Mouse (Mus musculus) mouse embryonic stem cell (cell line): ENCODE measurements at regions not wholly inside any gene's neighbourhood (a gene's known extent, or its start where the extent isn't known, plus 50 kb on each side); places are given as distances from the start of the nearest gene placed in this dataset.

Source experiments
- in situ Hi-C, 2 experiments: fragments of 300-500 bp; cut with MboI; formaldehyde crosslinking; loops; 1 replicate in 1 of 2; 3 replicates in 1 of 2; pipeline ENCODE4 v1.14.3; 2019 to 2020; ENCODE audit warnings: low sequenced_read_pairs in 2 of 2, low pct_unique_long_range_greater_than_20kb in 1 of 2, mixed read lengths in 1 of 2; ENCODE audit not compliant: unreplicated experiment in 1 of 2

GRCm38 (mm10) chr6:100176914-100177560 is 110.2 kb downstream of the Rybp start:
- in situ Hi-C loops, result no loop called here

GRCm38 (mm10) chr6:100170711-100171348 is 116.5 kb downstream of the Rybp start:
- in situ Hi-C loops, result no loop called here

GRCm38 (mm10) chr6:100167321-100167720 is 120.0 kb downstream of the Rybp start:
- in situ Hi-C loops, result no loop called here

- in situ Hi-C loops, result no loop called here
These were observed 121.5 kb downstream of the Rybp start for GRCm38 (mm10) chr6:100165746-100166145.

- in situ Hi-C loops, result no loop called here
These were observed 123.1 kb downstream of the Rybp start for GRCm38 (mm10) chr6:100164162-100164561.

GRCm38 (mm10) chr6:100163814-100164130 is 123.5 kb downstream of the Rybp start:
- in situ Hi-C loops, result no loop called here

GRCm38 (mm10) chr6:100162961-100163813 is 124.1 kb downstream of the Rybp start:
- in situ Hi-C loops, result no loop called here

- in situ Hi-C loops, result no loop called here
These were observed 126.6 kb downstream of the Rybp start for GRCm38 (mm10) chr6:100160670-100161069.

GRCm38 (mm10) chr6:100159817-100160216 is 127.5 kb downstream of the Rybp start:
- in situ Hi-C loops, result no loop called here

- in situ Hi-C loops, result no loop called here
These were observed 128.0 kb downstream of the Rybp start for GRCm38 (mm10) chr6:100159246-100159645.

GRCm38 (mm10) chr6:100157288-100157687 is 130.0 kb downstream of the Rybp start:
- in situ Hi-C loops, result no loop called here

GRCm38 (mm10) chr6:100156163-100156562 is 131.1 kb downstream of the Rybp start:
- in situ Hi-C loops, result no loop called here

GRCm38 (mm10) chr6:100155676-100156075 is 131.6 kb downstream of the Rybp start:
- in situ Hi-C loops, result no loop called here

GRCm38 (mm10) chr6:100151447-100151846 is 135.8 kb downstream of the Rybp start:
- in situ Hi-C loops, result no loop called here

- in situ Hi-C loops, result no loop called here
These were observed 136.5 kb downstream of the Rybp start for GRCm38 (mm10) chr6:100150703-100151208.

- in situ Hi-C loops, result no loop called here
These were observed 137.8 kb downstream of the Rybp start for GRCm38 (mm10) chr6:100149458-100149852.

GRCm38 (mm10) chr6:100148751-100149457 is 138.4 kb downstream of the Rybp start:
- in situ Hi-C loops, result no loop called here

- in situ Hi-C loops, result no loop called here
These were observed 140.8 kb downstream of the Rybp start for GRCm38 (mm10) chr6:100146360-100146935.
